Mouse (Mus musculus) midbrain, embryonic 11.5 days (tissue): Measurements from ENCODE around the gene Rdh7. TPM values are rescaled to one million over a fixed set of nuclear protein-coding genes. Genes with fewer than 3 reads are reported as not detected.
"Not testable (repeated sequence)": the region's sequence is repeated elsewhere in the genome, so short reads cannot be mapped to it uniquely, and the experiment has no call there.

Source experiments
- ATAC-seq: fragments of 200-750 bp; cut with Nextera tagmentation; 2 replicates; pipeline ENCODE4 v1.8.0; 2017; ENCODE audit warnings: moderate TSS enrichment, moderate library complexity; ENCODE audit not compliant: low FRiP score
- DNase-seq: peaks from one replicate; pipeline ENCODE4 v3.0.0; 2015; ENCODE audit warnings: low spot score; ENCODE audit errors: missing footprints
- H3K27ac ChIP-seq: fragments of 300-500 bp; sonication (generic); 2 replicates; pipeline ENCODE4 v1.5.1; 2014; ENCODE audit warnings: low read depth, low read length
- H3K27me3 ChIP-seq: fragments of 300-500 bp; sonication (generic); 2 replicates; pipeline ENCODE4 v1.6.1; 2014; ENCODE audit warnings: mild to moderate bottlenecking, low read length, moderate library complexity, mixed read lengths; ENCODE audit not compliant: control insufficient read depth, insufficient read depth
- H3K36me3 ChIP-seq: fragments of 300-500 bp; sonication (generic); 2 replicates; pipeline ENCODE4 v1.6.1; 2014; ENCODE audit warnings: mild to moderate bottlenecking, low read length, moderate library complexity, mixed read lengths; ENCODE audit not compliant: control insufficient read depth, insufficient read depth
- H3K4me1 ChIP-seq: fragments of 300-500 bp; sonication (generic); 2 replicates; pipeline ENCODE4 v1.6.1; 2014; ENCODE audit warnings: low read length; ENCODE audit not compliant: control insufficient read depth, insufficient read depth
- H3K4me2 ChIP-seq: fragments of 300-500 bp; sonication (generic); 2 replicates; pipeline ENCODE4 v1.6.1; 2014; ENCODE audit warnings: mild to moderate bottlenecking, moderate library complexity
- H3K4me3 ChIP-seq: fragments of 300-500 bp; sonication (generic); 2 replicates; pipeline ENCODE4 v1.5.1; 2014; ENCODE audit warnings: low read depth, low read length
- H3K9ac ChIP-seq: fragments of 300-500 bp; sonication (generic); 2 replicates; pipeline ENCODE4 v1.6.1; 2014; ENCODE audit warnings: low read length
- H3K9me3 ChIP-seq: fragments of 300-500 bp; sonication (generic); 2 replicates; pipeline ENCODE4 v1.6.1; 2016; ENCODE audit warnings: low read length; ENCODE audit not compliant: control insufficient read depth
- WGBS: fragments of 180-500 bp; shearing (Covaris S2); extraction: QIAGEN DNeasy Blood & Tissue Kit; methylation state at CpG from one replicate; pipeline ENCODE4 v1.1.7; 2014; 5-methylcytosine and 5-hydroxymethylcytosine counted together
- polyA plus RNA-seq: library from polyadenylated mRNA; unstranded; fragments of >200 nt; fragmentation: Nextera tagmentation; extraction: Ambion mirVana; gene quantifications from 2 replicates; pipeline ENCODE4 v1.2.1, GENCODE M21; 2014

The Rdh7 gene
- polyA plus RNA-seq, 1 experiment from 2014 or later = not detected

DNA sequence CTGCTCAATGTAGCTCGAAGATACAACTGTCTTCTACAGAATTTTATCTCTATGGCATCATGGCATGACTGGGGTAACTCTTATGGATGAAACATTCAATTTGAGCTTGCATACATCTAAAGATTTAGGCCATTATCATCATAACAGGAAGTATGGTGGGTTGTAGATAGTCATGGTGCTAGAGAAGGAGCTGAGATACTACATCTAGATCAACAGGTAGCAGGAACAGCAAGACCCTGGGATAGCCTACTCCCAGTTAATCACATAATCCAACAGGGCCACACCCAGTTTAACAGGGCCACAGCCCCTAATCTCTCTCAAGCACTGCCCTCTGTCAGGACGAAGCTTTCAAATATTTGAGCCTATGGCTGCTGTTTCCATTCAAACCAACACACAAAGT, 47.8 kb downstream of the Rdh7 start:
- 77% methylated on average over 2 of the region's 2 CpGs for WGBS
- Histone ChIP-seq H3K9me3 (no peaks in the 10 kb centered on the region), H3K4me2 (no peak overlapping the region), H3K4me3 (no peak overlapping the region), H3K27ac (no peak overlapping the region), H3K36me3 (no peaks in the 10 kb centered on the region), H3K9ac (no peak overlapping the region), H3K4me1 (no peaks in the 10 kb centered on the region), H3K27me3 (no peaks in the 10 kb centered on the region)
- DNase-seq (no peak), ATAC-seq (no peak)

DNA sequence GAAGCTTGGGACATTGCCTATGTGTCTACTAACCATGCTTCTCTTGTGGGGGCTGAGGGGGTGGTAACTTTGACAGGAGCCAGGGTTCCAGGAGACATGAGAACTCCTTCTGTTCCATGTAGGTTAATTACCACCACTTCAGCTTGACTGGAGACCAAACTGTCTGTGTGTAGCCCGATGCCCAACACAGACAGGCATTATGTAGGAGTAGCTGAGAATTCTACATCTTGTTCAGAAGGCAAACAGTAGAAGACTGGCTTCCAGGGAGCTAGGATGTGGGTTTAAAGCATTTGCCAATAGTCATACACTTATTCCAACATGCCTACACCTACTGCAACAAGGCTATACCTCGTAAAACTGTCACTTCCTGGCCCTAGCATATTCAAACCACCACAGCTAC, 50.1 kb downstream of the Rdh7 start:
- ATAC-seq (no peak), DNase-seq (no peak)
- 87% methylated on average over 2 of the region's 2 CpGs for WGBS
- H3K27ac ChIP-seq = no peak overlapping the region
- H3K27me3 ChIP-seq = no peaks in the 10 kb centered on the region
- no peak overlapping the region for H3K4me3 ChIP-seq
- no peaks in the 10 kb centered on the region for H3K9me3 ChIP-seq
- no peak overlapping the region for H3K9ac ChIP-seq
- no peaks in the 10 kb centered on the region for H3K4me1 ChIP-seq
- no peak overlapping the region for H3K4me2 ChIP-seq
- no peaks in the 10 kb centered on the region for H3K36me3 ChIP-seq

DNA sequence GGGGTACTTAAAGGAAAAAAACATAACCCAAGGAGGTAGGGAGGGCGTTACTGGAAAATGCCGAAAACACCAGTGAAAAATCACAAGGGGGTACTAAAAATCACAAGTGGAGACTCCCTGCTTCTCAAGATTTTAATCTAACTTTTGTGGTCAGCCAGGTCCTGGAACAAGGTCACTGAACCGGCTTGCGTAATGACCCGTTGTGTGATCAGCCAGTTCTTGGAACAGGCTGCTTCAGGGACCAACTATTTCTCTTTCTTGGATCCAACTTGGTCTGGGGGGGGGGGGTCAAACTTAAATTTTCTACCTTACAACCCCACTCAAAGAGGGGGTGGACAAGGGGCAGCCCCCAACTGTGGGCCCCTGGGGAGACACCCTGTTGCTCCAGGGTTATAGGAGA, 50.8 kb downstream of the Rdh7 start:
- not testable (repeated sequence) for H3K27me3 ChIP-seq, H3K27ac ChIP-seq, H3K9me3 ChIP-seq, H3K4me2 ChIP-seq, ATAC-seq, H3K36me3 ChIP-seq, H3K4me1 ChIP-seq, H3K9ac ChIP-seq, H3K4me3 ChIP-seq, DNase-seq
- 95% methylated on average over 5 of the region's 5 CpGs for WGBS

DNA sequence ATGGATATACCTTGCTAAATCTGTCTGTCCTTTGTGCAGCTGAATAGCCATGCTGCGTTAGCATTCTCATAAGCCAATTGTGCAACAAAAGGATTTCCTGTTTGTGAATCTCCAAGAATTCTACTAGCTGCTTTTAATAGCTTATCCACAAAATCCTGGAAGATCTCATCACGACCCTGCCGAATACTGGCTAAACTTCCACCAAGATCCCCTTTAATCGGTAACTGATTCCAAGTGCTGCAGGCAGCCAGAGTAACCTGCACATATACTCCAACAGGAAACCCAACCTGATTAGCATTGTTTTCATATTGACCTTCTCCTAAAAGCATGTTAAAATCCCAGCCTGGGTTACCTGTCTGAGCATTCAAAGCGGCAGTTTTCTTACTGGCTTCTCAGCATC, 53.3 kb downstream of the Rdh7 start:
- no peaks in the 10 kb centered on the region for H3K27me3 ChIP-seq
- ATAC-seq = no peak
- no peaks in the 10 kb centered on the region for H3K4me1 ChIP-seq
- WGBS = 86% methylated on average over 5 of the region's 5 CpGs
- H3K4me3 ChIP-seq = no peak overlapping the region
- H3K4me2 ChIP-seq = no peak overlapping the region
- no peaks in the 10 kb centered on the region for H3K9me3 ChIP-seq
- no peaks in the 10 kb centered on the region for H3K36me3 ChIP-seq
- H3K9ac ChIP-seq = no peak overlapping the region
- no peak overlapping the region for H3K27ac ChIP-seq
- no peak for DNase-seq

DNA sequence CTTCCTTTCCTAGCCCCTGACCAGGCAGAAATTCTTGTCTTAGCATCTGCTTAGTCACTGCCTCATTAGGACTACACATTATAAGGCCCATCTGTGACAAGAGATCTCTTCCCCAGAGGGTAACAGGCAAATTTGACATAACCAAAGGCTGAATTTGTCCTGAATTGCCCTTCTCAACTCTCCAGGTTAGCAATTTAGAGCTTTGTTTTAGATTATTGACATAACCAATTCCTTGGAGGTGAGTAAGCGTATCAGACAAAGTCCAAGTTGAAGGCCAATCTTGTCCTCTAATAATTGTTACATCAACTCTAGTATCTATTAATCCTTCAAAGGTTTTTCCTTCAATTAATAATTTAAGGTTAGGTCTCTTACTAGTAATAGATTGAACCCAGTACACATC, 54.4 kb downstream of the Rdh7 start:
- H3K9ac ChIP-seq, H3K27ac ChIP-seq, H3K4me2 ChIP-seq, H3K4me3 ChIP-seq, ATAC-seq, DNase-seq, H3K27me3 ChIP-seq, H3K9me3 ChIP-seq, H3K36me3 ChIP-seq, H3K4me1 ChIP-seq: not testable (repeated sequence)
- WGBS = 98% methylated on average over 1 of the region's 1 CpGs

Other genes with a start within 250 kb of the Rdh7 start
- 5.7 and 6.9 TPM in 2 replicates for gene Stat6, start 245.8 kb downstream of the Rdh7 start, polyA plus RNA-seq
- 10.0 and 10.9 TPM in 2 replicates for gene Nemp1, start 221.9 kb downstream of the Rdh7 start, polyA plus RNA-seq
- gene Nab2, start 220.2 kb downstream of the Rdh7 start, polyA plus RNA-seq = 2.1 and 2.2 TPM in 2 replicates
- gene Myo1a, start 183.6 kb downstream of the Rdh7 start, polyA plus RNA-seq = 0.41 and 0.46 TPM in 2 replicates
- not detected in 2 replicates for gene Tac2, start 164.3 kb downstream of the Rdh7 start, polyA plus RNA-seq
- gene Zbtb39, start 149.3 kb downstream of the Rdh7 start, polyA plus RNA-seq = 7.5 and 7.6 TPM in 2 replicates
- 0.21 and 0.30 TPM in 2 replicates for gene Gpr182, start 137.1 kb downstream of the Rdh7 start, polyA plus RNA-seq
- gene Rdh1, start 129.1 kb downstream of the Rdh7 start, polyA plus RNA-seq = not detected in 2 replicates
- gene Rdh16f1, start 129.0 kb downstream of the Rdh7 start, polyA plus RNA-seq = not detected in 2 replicates
- 0.10 and 0.15 TPM in 2 replicates for gene Rdh9, start 112.4 kb downstream of the Rdh7 start, polyA plus RNA-seq
- not detected in 2 replicates for gene Rdh16, start 87.7 kb downstream of the Rdh7 start, polyA plus RNA-seq
- gene Rdh19, start 38.9 kb downstream of the Rdh7 start, polyA plus RNA-seq = not detected in 2 replicates
- not detected in 2 replicates for gene Rdh16f2, start 22.3 kb downstream of the Rdh7 start, polyA plus RNA-seq
- gene Sdr9c7, start 9.7 kb upstream of the Rdh7 start, polyA plus RNA-seq = not detected in 2 replicates
- gene Hsd17b6, start 118.8 kb upstream of the Rdh7 start, polyA plus RNA-seq = not detected in 2 replicates
- 106 and 107 TPM in 2 replicates for gene Prim1, start 126.4 kb upstream of the Rdh7 start, polyA plus RNA-seq
- gene Naca, start 146.8 kb upstream of the Rdh7 start, polyA plus RNA-seq = 915 and 936 TPM in 2 replicates
- gene Ptges3, start 170.1 kb upstream of the Rdh7 start, polyA plus RNA-seq = 686 and 692 TPM in 2 replicates
- gene Atp5b, start 194.5 kb upstream of the Rdh7 start, polyA plus RNA-seq = 2,316 and 2,383 TPM in 2 replicates
- 20.2 and 21.0 TPM in 2 replicates for gene Baz2a, start 202.8 kb upstream of the Rdh7 start, polyA plus RNA-seq